In genomic region chr15:12405592-12405991, GRCm38 (mm10) we compare ENCODE assay signal across 32 mouse cellular contexts.
"Had no signal": no experiment of that assay in that cellular context is flagged by ENCODE, and none has a peak within 500 bp of the region (broad histone marks: within the 10 kb centered on the region; RNA-seq: fewer than 3 reads in every experiment).

No protein-coding gene starts in this region.

- H3K4me1 ChIP-seq: limb, embryonic 10.5 days; liver, embryonic 12.5 days; liver, embryonic 13.5 days; liver, embryonic 15.5 days; lung, embryonic 15.5 days; midbrain, embryonic 12.5 days; midbrain, embryonic 15.5 days; neural tube, embryonic 12.5 days had no signal

- H3K9ac ChIP-seq: limb, embryonic 12.5 days; limb, embryonic 13.5 days; limb, embryonic 15.5 days; liver, embryonic 12.5 days; liver, embryonic 13.5 days; liver, embryonic 14.5 days; liver, embryonic 15.5 days; liver, postnatal 0 days; lung, embryonic 14.5 days; lung, embryonic 15.5 days; midbrain, embryonic 12.5 days; midbrain, embryonic 13.5 days; midbrain, embryonic 15.5 days; neural tube, embryonic 12.5 days had no signal

- H3K27me3 ChIP-seq: limb, embryonic 12.5 days; limb, embryonic 13.5 days; limb, embryonic 15.5 days; liver, embryonic 12.5 days; liver, embryonic 13.5 days; liver, embryonic 15.5 days; midbrain, embryonic 12.5 days; midbrain, embryonic 13.5 days; midbrain, embryonic 15.5 days; neural tube, embryonic 12.5 days had no signal

- H3K27ac ChIP-seq: limb, embryonic 10.5 days; limb, embryonic 12.5 days; limb, embryonic 13.5 days; limb, embryonic 15.5 days; liver, embryonic 12.5 days; liver, embryonic 13.5 days; liver, embryonic 14.5 days; liver, embryonic 15.5 days; lung, embryonic 15.5 days; macrophage; midbrain, embryonic 10.5 days; midbrain, embryonic 12.5 days; midbrain, embryonic 13.5 days; midbrain, embryonic 15.5 days; neural tube, embryonic 12.5 days had no signal

- H3K4me2 ChIP-seq: limb, embryonic 12.5 days; limb, embryonic 13.5 days; limb, embryonic 15.5 days; liver, embryonic 11.5 days; liver, embryonic 12.5 days; liver, embryonic 13.5 days; liver, embryonic 15.5 days; lung, embryonic 14.5 days; lung, embryonic 15.5 days; midbrain, embryonic 11.5 days; midbrain, embryonic 12.5 days; midbrain, embryonic 13.5 days; midbrain, embryonic 15.5 days; neural tube, embryonic 12.5 days had no signal

- H3K4me3 ChIP-seq: limb, embryonic 10.5 days; limb, embryonic 12.5 days; limb, embryonic 13.5 days; limb, embryonic 15.5 days; liver, embryonic 12.5 days; liver, embryonic 13.5 days; liver, embryonic 15.5 days; lung, embryonic 15.5 days; megakaryocyte, embryonic 14.5 days; midbrain, embryonic 10.5 days; midbrain, embryonic 12.5 days; midbrain, embryonic 13.5 days; midbrain, embryonic 15.5 days; myocyte; neural tube, embryonic 12.5 days had no signal

- H3K9me3 ChIP-seq: limb, embryonic 10.5 days; limb, embryonic 12.5 days; limb, embryonic 15.5 days; liver, embryonic 12.5 days; liver, embryonic 13.5 days; liver, embryonic 15.5 days; lung, embryonic 15.5 days; midbrain, embryonic 10.5 days; midbrain, embryonic 12.5 days; midbrain, embryonic 13.5 days; midbrain, embryonic 15.5 days had no signal

- ATAC-seq: liver, embryonic 12.5 days; liver, postnatal 0 days; lung, postnatal 0 days; midbrain, embryonic 13.5 days; midbrain, embryonic 15.5 days; midbrain, embryonic 16.5 days had no signal

- DNase-seq: left cerebral cortex, postnatal 4 days; liver; liver, embryonic 13.5 days; liver, postnatal 0 days; lung, adult 18-20 months; lung, adult 2 months; lung, embryonic 14.5 days; lung, postnatal 10 days; lung, postnatal 14 days; lung, postnatal 36 days; lung, postnatal 4 days; midbrain, embryonic 14.5 days had no signal

- H3K36me3 ChIP-seq: liver, embryonic 12.5 days; liver, embryonic 13.5 days; liver, embryonic 15.5 days; lung, embryonic 15.5 days; midbrain, embryonic 12.5 days; midbrain, embryonic 15.5 days; neural tube, embryonic 12.5 days had no signal
